Comparison of ENCODE assay signal across 15 mouse cellular contexts in the genomic region with DNA sequence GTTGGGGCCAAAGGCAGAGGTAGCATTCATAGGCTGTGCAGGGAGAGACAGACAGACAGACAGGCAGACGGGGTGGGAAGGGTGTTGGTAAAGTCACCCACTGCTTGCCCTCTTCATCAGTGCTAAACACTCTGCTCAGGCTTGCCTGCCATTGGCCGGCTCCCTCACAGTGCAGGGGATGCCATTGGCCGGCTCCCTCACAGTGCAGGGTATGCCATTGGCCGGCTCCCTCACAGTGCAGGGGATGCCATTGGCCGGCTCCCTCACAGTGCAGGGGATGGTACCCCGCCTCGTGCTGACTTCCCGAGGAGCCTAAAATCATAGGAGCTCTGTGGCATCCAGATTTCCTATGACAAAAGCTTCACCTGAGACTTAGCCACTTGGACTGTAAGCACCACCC. TPM values are rescaled to one million over a fixed set of nuclear protein-coding genes. Genes with fewer than 3 reads are reported as not detected.
A peak's percentile ranks its signal among the peaks of the same experiment; 100 is the strongest.
DNase-seq lines count a peak whose midpoint lies in the region; ATAC-seq lines count a peak whose summit lies in the region.
"Had no signal": no experiment of that assay in that cellular context is flagged by ENCODE, and none has a peak within 500 bp of the region (broad histone marks: within the 10 kb centered on the region; RNA-seq: fewer than 3 reads in every experiment).

No protein-coding gene starts in this region.

- intact Hi-C loops in gastrocnemius, postnatal 36 days (cut with DNase I): no loop called here

- peaks cover 48% of the 10 kb centered on the region for H3K36me3 ChIP-seq in forebrain, embryonic 12.5 days (replicated peaks)
- H3K36me3 ChIP-seq in forebrain, embryonic 15.5 days: peaks cover 79% of the 10 kb centered on the region
- H3K36me3 ChIP-seq in lung, embryonic 15.5 days: no peaks in the 10 kb centered on the region
- no peaks in the 10 kb centered on the region for H3K36me3 ChIP-seq in embryonic facial prominence, embryonic 11.5 days (replicated peaks; ENCODE audit: control insufficient read depth, insufficient read depth, low read depth, low read length)
- H3K36me3 ChIP-seq in hindbrain, embryonic 16.5 days (ENCODE audit: control insufficient read depth, insufficient read depth, low read length): peaks cover 37% of the 10 kb centered on the region
- H3K36me3 ChIP-seq: liver, embryonic 13.5 days had no signal

- no peak overlapping the region for H3K27ac ChIP-seq in forebrain, embryonic 12.5 days
- no peak overlapping the region for H3K27ac ChIP-seq in forebrain, embryonic 15.5 days (replicated peaks)
- H3K27ac ChIP-seq in lung, embryonic 15.5 days: no peak overlapping the region
- no peak overlapping the region for H3K27ac ChIP-seq in embryonic facial prominence, embryonic 11.5 days (replicated peaks; ENCODE audit: low read depth, low read length)
- H3K27ac ChIP-seq in hindbrain, embryonic 16.5 days (ENCODE audit: low read depth, low read length): no peak overlapping the region
- H3K27ac ChIP-seq: hindbrain, embryonic 15.5 days; liver, embryonic 13.5 days had no signal

- no peak for DNase-seq in lung, postnatal 14 days
- no peak for DNase-seq in embryonic facial prominence, embryonic 11.5 days (ENCODE audit: low spot score)
- no peak for DNase-seq in gastrocnemius, postnatal 36 days
- DNase-seq in thymus, adult 18-20 months: no peak
- DNase-seq: cerebellum, adult 2 months; kidney, adult 9 months; layer of hippocampus, adult 9-11 months; liver, embryonic 13.5 days; retina, postnatal 1 day had no signal

- H3K4me3 ChIP-seq in forebrain, embryonic 12.5 days (replicated peaks): no peak overlapping the region
- no peak overlapping the region for H3K4me3 ChIP-seq in forebrain, embryonic 15.5 days
- H3K4me3 ChIP-seq in lung, embryonic 15.5 days: no peak overlapping the region
- no peak overlapping the region for H3K4me3 ChIP-seq in embryonic facial prominence, embryonic 11.5 days (ENCODE audit: low read depth, low read length)
- no peak overlapping the region for H3K4me3 ChIP-seq in hindbrain, embryonic 16.5 days (ENCODE audit: low read length)
- H3K4me3 ChIP-seq: hindbrain, embryonic 15.5 days; liver, embryonic 13.5 days had no signal

- 54% methylated on average over 8 of the region's 8 CpGs for whole genome bisulfite sequencing in forebrain, embryonic 12.5 days
- 53% methylated on average over 8 of the region's 8 CpGs for WGBS in forebrain, embryonic 15.5 days
- WGBS in lung, embryonic 15.5 days: 27% methylated on average over 8 of the region's 8 CpGs
- 51% methylated on average over 8 of the region's 8 CpGs for WGBS in embryonic facial prominence, embryonic 11.5 days
- 53% methylated on average over 8 of the region's 8 CpGs for WGBS in hindbrain, embryonic 16.5 days

- H3K27me3 ChIP-seq in forebrain, embryonic 12.5 days: no peaks in the 10 kb centered on the region
- H3K27me3 ChIP-seq in forebrain, embryonic 15.5 days: no peaks in the 10 kb centered on the region
- H3K27me3 ChIP-seq in lung, embryonic 15.5 days: no peaks in the 10 kb centered on the region
- H3K27me3 ChIP-seq in embryonic facial prominence, embryonic 11.5 days (ENCODE audit: control insufficient read depth, insufficient read depth, low read length): no peaks in the 10 kb centered on the region
- H3K27me3 ChIP-seq in hindbrain, embryonic 16.5 days (replicated peaks; ENCODE audit: control insufficient read depth, insufficient read depth, low read length): no peaks in the 10 kb centered on the region
- H3K27me3 ChIP-seq: hindbrain, embryonic 15.5 days; liver, embryonic 13.5 days had no signal

- ATAC-seq in forebrain, embryonic 12.5 days (ENCODE audit: low FRiP score): 0 out of 2 replicates have a peak, but pooled peaks have one; percentile 53
- ATAC-seq in forebrain, embryonic 15.5 days (replicated peaks): no peak; the same call in 1 of the 2 replicates
- 0 out of 2 replicates have a peak, but pooled peaks have one; percentile 46 for ATAC-seq in lung, embryonic 15.5 days (ENCODE audit: borderline replicate concordance, extremely low read depth, low FRiP score, low TSS enrichment)
- 0 out of 2 replicates have a peak, but pooled peaks have one; percentile 34 for ATAC-seq in embryonic facial prominence, embryonic 11.5 days (replicated peaks; ENCODE audit: insufficient number of reproducible peaks, low FRiP score, low TSS enrichment, low read depth)
- ATAC-seq in hindbrain, embryonic 16.5 days: peak; percentile 57

- H3K9me3 ChIP-seq in forebrain, embryonic 12.5 days: no peaks in the 10 kb centered on the region
- H3K9me3 ChIP-seq in forebrain, embryonic 15.5 days: no peaks in the 10 kb centered on the region
- no peaks in the 10 kb centered on the region for H3K9me3 ChIP-seq in lung, embryonic 15.5 days
- no peaks in the 10 kb centered on the region for H3K9me3 ChIP-seq in embryonic facial prominence, embryonic 11.5 days (replicated peaks; ENCODE audit: control insufficient read depth, low read length)
- no peaks in the 10 kb centered on the region for H3K9me3 ChIP-seq in hindbrain, embryonic 16.5 days (ENCODE audit: control insufficient read depth, low read length)
- H3K9me3 ChIP-seq: hindbrain, embryonic 15.5 days; liver, embryonic 13.5 days had no signal

- no peak overlapping the region for H3K4me2 ChIP-seq in forebrain, embryonic 12.5 days
- H3K4me2 ChIP-seq in forebrain, embryonic 15.5 days (replicated peaks): no peak overlapping the region
- no peak overlapping the region for H3K4me2 ChIP-seq in lung, embryonic 15.5 days
- H3K4me2 ChIP-seq in embryonic facial prominence, embryonic 11.5 days (ENCODE audit: low read depth, low read length): no peak overlapping the region
- H3K4me2 ChIP-seq in hindbrain, embryonic 16.5 days (ENCODE audit: low read length): no peak overlapping the region
- H3K4me2 ChIP-seq: hindbrain, embryonic 15.5 days; liver, embryonic 13.5 days had no signal

- no peak overlapping the region for H3K9ac ChIP-seq in forebrain, embryonic 12.5 days
- no peak overlapping the region for H3K9ac ChIP-seq in forebrain, embryonic 15.5 days (replicated peaks)
- no peak overlapping the region for H3K9ac ChIP-seq in lung, embryonic 15.5 days
- no peak overlapping the region for H3K9ac ChIP-seq in embryonic facial prominence, embryonic 11.5 days (replicated peaks; ENCODE audit: low read length)
- H3K9ac ChIP-seq in hindbrain, embryonic 16.5 days (ENCODE audit: low read depth, low read length): no peak overlapping the region
- H3K9ac ChIP-seq: hindbrain, embryonic 15.5 days; liver, embryonic 13.5 days had no signal

- H3K4me1 ChIP-seq in forebrain, embryonic 12.5 days: no peaks in the 10 kb centered on the region
- no peaks in the 10 kb centered on the region for H3K4me1 ChIP-seq in forebrain, embryonic 15.5 days
- H3K4me1 ChIP-seq in lung, embryonic 15.5 days: no peaks in the 10 kb centered on the region
- no peaks in the 10 kb centered on the region for H3K4me1 ChIP-seq in embryonic facial prominence, embryonic 11.5 days (ENCODE audit: control insufficient read depth, insufficient read depth, low read length)
- no peaks in the 10 kb centered on the region for H3K4me1 ChIP-seq in hindbrain, embryonic 16.5 days (ENCODE audit: control insufficient read depth, insufficient read depth, low read depth, low read length)
- H3K4me1 ChIP-seq: hindbrain, embryonic 15.5 days; liver, embryonic 13.5 days had no signal

RNA-seq across cellular contexts. Expression of a gene that starts 59.1 kb away (rescaled TPM):
- polyA plus RNA-seq in forebrain, embryonic 12.5 days (2016; fragmentation: Nextera tagmentation; extraction: Ambion mirVana): 37.0 and 37.5 TPM in 2 replicates
- polyA plus RNA-seq in forebrain, embryonic 15.5 days (2015; fragmentation: Nextera tagmentation; extraction: Ambion mirVana): 117 and 137 TPM in 2 replicates
- polyA plus RNA-seq in lung, embryonic 15.5 days (2015; fragmentation: Nextera tagmentation; extraction: Ambion mirVana): 0.16 and 0.28 TPM in 2 replicates
- 7.6 and 11.0 TPM in 2 replicates for polyA plus RNA-seq in embryonic facial prominence, embryonic 11.5 days (2014; fragmentation: Nextera tagmentation; extraction: Ambion mirVana)
- polyA plus RNA-seq in hindbrain, embryonic 16.5 days (2015; fragmentation: Nextera tagmentation; extraction: Ambion mirVana): 24.3 and 31.0 TPM in 2 replicates
- total RNA-seq in gastrocnemius, postnatal 36 days (2021): not detected
- total RNA-seq: granulocyte monocyte progenitor cell, adult 5-6 weeks had no signal
